Mouse (Mus musculus): ENCODE measurements around the gene Sema7a. TPM values are rescaled to one million over a fixed set of nuclear protein-coding genes. Genes with fewer than 3 reads are reported as not detected.
A peak's percentile ranks its signal among the peaks of the same experiment; 100 is the strongest.

Sema7a gene
- total RNA-seq, 2 experiments from 2014 or later, result 0.26 TPM; not detected in 1

DNA sequence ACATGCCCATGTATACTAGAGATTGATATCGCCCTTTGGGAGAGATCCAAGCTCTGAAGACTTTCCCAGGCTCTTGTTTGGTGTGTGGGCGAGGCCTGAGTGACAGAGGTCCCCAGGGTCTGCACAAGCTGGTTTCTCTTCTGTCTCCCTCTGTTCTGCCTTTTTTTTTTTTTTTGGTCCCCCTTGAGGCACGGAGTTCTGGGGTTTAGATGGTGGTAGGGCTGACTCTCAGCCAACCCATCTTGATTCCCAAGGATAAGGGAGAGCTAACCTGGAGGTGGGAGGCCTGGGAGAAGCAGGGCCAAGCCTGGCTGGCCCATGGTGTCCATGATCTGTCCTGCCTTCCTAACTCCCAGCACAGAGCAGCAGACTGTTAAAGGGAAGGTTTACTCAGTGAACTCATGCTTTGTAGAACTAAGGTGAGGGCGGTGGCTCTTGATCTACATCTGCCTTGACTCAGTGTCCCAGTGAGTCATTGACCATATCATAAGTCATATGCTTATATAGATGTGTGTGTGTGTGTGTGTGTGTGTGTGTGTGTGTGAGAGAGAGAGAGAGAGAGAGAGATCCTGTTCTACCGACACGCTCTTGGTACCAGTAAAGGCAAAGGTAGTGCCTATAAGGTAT lies 33.6 kb downstream of the Sema7a start:
- ATAC-seq (replicated peaks; ENCODE audit: poor library complexity, severe bottlenecking), result no peak

DNA sequence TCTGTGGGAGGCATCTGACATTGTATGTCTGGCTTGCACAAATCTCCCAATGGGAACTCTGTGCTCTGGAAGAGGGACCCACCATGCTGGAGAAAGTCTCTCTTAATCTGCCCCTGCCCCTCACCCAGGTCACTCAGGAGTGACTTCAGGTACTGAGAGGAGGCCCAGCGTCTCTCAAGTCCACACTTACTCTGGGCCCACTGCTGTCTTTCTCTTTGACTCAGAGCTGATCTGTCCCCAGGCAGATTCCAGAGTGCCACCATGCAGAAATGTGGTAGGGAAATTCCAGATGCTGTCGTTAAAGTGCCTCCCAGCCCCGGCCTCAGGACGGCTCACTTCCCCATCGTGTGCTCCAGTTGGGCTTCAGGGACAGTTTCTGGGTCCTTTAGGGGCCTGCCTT lies 34.3 kb downstream of the Sema7a start:
- no peak; the same call in 1 of the 2 replicates for ATAC-seq (replicated peaks; ENCODE audit: poor library complexity, severe bottlenecking)

DNA sequence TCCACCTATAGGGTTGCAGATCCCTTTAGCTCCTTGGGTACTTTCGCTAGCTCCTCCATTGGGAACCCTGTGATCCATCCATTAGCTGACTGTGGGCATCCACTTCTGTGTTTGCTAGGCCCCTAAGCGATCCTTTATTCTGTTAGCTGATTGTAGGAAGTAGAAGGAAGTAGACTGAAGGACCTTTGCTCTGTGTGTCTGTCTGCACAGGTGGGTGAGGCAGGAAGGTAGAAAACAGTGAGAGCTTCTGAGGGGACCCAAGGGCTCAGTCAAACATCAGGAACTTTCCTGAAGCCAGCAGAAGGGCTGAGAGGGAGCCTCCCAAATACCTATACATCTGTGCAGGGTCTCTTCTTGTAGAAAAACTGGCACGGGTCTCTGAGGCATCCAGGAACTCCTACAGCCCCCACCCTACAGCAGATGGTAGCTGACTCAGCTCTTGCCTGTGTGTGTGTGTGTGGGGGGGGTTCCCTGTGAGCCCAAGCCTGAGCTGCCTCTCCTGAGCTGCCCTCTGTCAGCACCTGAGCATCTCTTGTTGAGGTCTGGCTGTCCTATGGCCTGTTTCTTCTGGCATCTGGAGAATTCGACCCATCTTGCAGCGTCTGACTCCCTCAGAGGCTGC lies 35.4 kb downstream of the Sema7a start:
- no peak for ATAC-seq (replicated peaks; ENCODE audit: poor library complexity, severe bottlenecking)

DNA sequence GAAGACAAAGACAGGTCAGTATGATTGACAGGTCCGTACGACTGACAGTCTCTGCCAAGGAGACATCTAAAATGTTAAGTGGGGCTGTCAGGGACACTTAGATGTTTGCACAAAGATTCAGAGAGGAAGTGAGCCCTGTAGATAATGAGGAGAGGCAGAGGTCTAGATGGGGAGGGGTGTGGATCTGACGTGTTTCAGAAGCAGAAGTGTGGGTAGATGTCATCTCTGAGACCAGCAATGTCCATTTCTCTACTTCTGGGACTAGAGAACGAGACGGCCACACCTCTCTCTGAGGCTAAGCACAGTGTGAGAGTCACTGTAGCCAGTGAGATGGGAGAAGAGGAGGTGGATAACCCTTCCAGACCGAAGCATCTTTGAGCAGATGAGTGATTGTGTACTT lies 38.1 kb downstream of the Sema7a start:
- ATAC-seq (replicated peaks; ENCODE audit: poor library complexity, severe bottlenecking), result peak; percentile 69

DNA sequence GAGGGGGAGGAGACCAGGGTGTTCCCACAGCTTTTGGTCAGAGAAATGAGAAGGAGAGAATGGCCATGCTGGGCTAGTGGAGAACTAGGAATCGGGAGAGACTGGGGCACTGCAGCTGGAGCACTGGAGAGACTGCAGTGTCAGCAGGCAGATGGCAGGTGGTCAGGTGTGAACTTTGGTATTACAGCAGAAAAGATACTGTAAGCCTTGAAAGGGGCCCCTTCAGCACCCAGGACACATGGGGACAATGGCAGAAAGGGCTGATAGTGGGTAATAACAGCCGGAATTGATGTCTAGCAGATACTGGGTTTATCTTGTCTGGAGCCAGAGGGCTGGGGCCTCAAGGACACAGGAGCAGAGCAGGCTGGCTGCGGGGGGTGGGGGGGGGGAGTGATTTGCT lies 38.9 kb downstream of the Sema7a start:
- no peak for ATAC-seq (replicated peaks; ENCODE audit: poor library complexity, severe bottlenecking)

DNA sequence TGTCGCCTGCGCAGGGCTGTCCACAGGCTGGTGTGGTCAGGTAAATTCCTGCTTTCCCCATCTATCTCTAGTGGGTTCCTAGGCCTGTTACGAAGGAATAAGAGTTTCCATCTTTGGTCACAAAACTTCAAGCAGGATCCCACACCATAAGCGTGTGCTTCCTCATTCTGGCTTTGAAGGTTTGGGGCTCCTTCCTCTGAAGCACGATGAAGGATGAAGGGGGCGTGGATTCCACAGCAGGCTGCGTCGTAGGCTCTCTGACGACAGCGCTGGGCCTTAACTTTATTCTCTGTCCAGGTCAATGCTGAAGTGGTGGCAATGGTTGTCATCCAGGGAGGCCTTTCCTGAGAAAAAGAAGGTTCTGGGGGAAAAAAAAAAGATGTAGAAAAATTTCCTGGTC lies 40.7 kb downstream of the Sema7a start:
- ATAC-seq (replicated peaks; ENCODE audit: poor library complexity, severe bottlenecking), result peak; percentile 88

DNA sequence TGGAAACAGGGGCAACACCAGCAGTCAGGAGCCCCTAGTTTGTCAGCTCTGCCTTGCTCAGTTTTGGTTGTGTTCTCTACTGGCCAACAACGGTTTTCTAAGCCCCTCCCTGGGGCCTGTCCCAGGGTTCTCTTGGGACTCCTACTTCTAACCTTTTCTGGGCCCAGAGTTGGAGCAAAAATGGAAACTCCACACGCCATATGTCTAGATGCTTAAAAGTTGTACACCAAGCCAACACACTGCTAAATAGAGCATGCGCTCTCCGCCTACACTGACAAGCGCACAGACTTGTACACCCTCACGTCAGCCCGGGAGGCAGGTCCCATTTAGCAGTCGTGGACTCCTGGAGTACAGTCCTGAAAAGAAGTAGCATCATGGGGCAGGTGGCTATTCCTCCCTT lies 45.4 kb downstream of the Sema7a start:
- no peak for ATAC-seq (replicated peaks; ENCODE audit: poor library complexity, severe bottlenecking)

DNA sequence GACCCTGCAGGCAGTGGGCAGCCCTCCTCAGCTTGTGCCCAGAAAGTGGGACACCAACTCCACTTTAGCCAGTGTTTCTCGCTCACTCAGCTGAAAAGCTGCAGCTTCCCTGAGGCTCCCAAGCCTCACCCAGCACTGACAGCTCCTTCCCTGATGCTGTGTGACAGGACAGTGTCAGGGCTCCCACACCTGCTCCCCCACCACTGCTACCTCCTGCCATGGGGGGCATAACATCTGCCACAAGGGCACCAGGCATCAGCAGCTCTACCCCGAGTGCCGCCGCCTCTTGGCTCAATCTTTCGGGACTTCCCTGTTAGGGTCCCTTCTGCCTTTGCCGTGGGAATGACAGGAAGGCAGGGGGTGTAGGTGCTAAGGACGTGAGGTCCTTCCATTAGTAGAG lies 46.4 kb downstream of the Sema7a start:
- no peak for ATAC-seq (replicated peaks; ENCODE audit: poor library complexity, severe bottlenecking)

DNA sequence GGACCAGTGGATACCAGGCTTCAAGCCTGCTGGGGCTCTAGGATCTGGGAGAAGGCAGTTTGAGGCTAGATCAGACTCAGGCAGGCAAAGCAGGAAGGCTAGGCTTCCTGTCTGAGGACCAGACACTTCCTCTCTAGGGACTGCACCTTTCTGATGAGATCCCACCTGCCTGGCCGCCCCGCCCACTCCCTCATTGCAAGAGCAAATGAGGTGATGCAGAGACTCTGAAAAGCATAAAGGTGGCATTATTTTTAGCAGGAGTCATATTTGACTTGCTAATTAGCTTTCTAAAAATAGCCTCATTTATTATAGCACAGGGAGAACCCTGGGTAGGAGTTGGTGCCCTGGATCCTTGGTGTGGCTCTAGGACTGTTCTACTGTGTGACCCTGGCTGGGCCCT lies 48.2 kb downstream of the Sema7a start:
- ATAC-seq (replicated peaks; ENCODE audit: poor library complexity, severe bottlenecking), result no peak

DNA sequence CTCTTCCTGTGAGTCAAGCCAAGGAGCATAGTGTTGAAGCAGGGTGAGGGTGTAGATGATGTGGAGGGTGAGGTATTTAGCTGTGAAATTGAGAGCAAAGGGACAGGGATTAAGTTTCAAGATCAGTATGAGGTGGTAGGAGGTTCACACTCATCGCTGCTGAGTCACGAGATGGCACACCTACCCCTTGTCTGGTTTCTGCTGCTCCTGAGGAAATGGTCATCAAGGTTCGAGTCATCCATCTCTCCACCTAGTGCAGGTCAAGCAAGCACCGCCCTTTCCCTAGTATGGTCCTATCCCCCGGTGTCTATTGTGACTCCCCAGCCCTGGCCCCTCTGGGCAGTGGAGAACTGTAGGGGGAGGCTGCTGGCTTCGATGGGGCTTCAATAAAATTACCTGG lies 49.4 kb downstream of the Sema7a start:
- ATAC-seq (replicated peaks; ENCODE audit: poor library complexity, severe bottlenecking), result no peak

DNA sequence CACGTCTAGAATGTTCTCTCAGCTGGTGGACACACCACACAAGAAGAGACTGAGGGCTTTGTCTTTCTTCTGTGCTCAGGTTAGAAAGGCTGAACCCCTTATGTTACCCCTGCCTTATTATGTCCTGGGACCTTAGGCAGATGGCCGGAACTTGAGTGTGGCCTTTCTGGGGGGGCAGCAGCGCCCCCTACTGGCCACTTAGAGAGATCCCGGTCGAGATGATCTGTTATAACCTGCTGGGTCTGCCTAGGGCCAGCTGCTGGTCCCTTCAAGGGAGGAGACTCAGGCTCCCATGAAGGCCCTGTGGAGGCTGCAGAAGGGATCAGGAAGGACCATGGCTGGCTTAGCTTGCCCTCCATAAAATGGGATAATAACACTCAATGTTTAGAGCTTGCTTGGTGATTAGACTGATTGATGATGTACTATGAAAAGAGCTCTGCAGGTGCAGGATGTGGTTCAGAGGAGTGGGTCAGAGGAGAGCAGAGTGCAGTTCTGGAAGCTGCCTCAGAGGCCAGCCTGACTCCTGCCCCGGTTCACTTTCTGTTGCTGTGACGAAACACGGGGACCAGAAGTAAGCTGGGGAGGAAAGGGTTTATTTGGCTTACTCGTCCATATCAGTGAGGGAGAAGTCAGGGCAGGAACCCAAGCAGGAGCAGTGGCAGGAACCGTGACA lies 50.7 kb downstream of the Sema7a start:
- peak; percentile 57 for ATAC-seq (replicated peaks; ENCODE audit: poor library complexity, severe bottlenecking)

DNA sequence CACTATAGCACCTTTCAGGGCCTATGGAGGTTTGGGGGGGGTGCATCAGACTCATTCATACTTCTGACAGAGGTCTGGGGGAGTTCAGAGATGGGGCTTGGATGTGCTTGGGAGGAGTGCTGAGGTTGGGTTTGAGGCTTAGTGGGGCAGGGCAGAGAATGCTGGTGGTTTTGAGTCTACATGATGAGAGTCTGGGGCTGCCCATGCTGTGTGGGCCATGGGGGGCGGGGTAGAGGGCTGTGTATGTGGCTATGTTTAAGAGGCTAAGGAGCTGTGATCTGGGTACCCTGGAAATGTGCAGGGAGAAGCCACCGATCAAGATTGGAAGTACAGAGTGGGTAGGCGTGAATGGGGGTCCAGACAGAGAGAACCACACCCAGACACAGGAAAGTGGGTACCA lies 52.1 kb downstream of the Sema7a start:
- ATAC-seq (replicated peaks; ENCODE audit: poor library complexity, severe bottlenecking), result no peak

DNA sequence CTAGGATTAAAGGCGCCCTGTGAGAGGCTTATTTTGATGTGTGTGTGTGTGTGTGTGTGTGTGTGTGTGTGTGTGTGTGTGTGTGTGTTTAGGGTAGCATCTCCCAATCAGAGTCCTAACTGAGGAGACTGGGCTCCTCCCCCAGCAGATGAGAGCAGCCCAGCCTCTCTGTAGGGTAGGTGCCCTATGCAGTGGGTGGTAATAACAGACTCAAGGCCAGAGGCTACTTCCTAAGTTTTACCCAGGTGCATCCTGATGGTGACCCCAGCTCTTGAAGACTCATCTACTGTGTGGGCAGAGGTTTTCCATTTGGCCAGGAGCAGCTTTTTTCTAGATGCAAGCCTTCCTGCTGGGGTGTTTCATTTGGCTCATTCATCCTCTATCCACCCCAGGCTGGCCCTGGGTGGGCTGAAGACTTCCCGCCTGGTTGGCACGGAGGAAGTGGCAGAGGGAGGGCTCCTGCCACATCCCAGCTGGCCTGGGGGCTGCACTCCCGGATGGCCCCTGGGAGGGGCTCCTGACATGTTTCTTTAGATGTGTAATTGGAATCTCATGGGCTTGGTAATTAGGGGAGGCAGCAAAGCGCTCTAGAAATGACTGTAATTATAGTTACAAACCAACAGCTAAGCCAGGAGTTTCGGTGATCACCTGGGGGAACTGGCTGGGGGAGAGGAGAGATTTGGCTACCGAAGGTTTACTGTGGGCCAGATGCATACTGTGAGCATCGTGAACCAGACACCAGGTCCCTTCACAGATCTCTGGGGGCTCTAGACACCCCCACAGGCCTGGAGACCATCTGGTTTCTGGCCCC lies 53.1 kb downstream of the Sema7a start:
- ATAC-seq (replicated peaks; ENCODE audit: poor library complexity, severe bottlenecking), result no peak

DNA sequence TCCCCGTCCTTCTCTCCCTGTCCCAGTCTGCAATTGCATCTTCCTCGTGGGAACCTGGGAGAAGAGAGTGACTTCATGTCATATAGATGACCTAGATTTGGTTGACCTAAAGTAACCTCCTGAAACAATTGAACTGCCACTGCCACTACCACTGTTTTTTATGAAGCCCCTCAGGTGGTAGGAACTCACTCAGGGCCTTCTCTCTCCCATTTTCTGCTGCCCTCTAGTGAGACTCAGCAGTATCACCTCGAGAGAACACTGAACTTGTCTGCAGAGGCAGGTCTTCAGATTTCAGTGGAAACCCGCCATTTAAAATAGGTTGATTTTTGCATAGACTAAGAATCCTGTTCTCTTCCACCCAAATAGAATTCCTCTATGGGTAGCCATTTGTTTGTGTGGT lies 55.4 kb downstream of the Sema7a start:
- no peak for ATAC-seq (replicated peaks; ENCODE audit: poor library complexity, severe bottlenecking)

DNA sequence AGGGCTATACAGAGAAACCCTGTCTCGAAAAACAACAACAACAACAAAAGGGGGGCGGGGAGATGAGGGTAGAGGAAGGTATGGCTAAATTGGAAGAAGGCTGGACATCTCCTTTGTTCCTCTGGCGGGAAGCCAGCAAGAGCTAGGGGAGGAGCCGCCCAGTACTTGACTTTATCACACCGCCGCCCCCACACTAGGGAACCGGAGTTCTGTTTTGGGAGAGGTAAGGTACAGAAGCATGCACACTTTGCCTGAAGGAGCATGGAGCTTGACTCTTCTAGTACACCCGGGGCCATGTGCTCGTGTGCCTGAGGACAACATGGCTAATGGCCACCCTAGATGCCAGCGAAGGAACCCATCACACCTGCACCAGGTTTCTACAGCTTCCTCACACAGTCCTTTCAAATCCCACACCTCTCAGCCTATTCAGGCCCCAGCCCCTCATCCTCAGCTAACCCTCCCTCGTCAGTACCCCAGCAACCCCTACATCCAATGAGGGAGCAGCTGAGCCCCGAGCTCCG lies 57.7 kb downstream of the Sema7a start:
- ATAC-seq (replicated peaks; ENCODE audit: poor library complexity, severe bottlenecking), result no peak

DNA sequence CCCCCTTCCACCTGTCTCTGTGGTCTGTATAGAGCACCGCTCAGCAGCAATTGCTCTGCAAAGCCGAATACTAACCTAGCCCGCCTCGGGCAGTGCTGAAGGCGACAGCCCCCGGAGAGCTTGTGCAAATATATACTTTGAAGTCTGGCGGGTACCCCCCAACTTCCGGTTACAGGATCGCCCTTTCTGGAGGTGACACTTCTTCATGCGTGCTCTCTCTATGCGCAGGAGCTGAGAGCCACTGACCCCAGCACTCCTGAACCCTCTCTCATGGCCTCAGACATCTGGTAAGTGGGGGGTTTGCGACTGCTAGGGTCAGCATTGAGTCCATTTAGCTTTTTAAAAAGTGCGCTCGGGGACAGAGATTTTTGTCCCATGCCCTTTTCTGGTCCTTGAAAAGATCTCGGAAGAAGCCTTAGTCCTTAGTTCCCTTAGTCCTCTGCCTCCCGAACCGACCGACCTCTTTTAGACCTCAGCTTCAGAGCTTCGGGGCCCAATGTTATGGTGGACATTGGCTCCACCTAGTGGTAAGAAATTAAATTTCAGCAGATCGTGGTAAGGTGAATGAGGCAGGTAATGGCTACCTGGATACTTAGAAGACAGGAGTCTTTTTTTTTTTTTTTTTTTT lies 58.2 kb downstream of the Sema7a start:
- ATAC-seq (replicated peaks; ENCODE audit: poor library complexity, severe bottlenecking), result peak; percentile 77

DNA sequence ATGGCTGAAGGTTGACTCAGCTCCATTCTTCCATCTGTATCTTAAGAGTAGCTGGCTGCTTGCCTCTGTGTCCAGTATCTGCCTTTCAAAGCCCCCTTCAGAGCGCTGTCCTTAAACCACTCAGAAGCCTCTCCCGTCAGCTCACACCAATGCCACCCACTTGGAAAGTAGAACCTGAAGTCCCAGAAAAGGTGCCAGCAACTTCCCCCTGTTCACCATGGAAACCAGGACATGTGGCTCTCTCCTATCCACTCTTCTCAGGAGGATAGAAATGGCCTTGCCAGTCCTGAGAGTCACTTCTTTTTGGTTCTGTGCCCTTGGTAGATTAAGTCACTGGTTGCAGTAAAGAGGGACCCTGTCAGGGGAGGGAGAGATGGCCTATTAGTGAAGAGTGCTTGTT lies 58.8 kb downstream of the Sema7a start:
- ATAC-seq (replicated peaks; ENCODE audit: poor library complexity, severe bottlenecking), result no peak

DNA sequence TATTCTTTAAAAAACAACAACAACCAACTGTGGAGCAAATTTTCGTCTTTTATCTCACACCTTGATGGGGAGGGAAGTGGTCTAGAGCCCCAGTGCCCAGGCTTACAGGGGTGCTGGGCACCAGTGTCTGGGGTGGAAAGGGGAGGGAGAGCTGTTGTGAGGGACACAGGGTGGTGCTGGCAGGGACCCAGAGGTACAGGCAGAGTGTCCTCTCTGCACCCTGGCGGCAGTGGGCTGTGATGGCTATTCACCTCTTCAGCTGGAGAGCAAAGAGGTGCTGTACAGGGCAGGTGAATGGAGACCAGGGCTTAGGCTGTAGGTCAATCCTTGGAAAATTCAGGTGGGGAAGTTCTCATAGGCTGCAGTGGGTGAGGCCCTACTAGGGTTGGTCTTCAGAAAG lies 59.8 kb downstream of the Sema7a start:
- ATAC-seq (replicated peaks; ENCODE audit: poor library complexity, severe bottlenecking), result no peak

DNA sequence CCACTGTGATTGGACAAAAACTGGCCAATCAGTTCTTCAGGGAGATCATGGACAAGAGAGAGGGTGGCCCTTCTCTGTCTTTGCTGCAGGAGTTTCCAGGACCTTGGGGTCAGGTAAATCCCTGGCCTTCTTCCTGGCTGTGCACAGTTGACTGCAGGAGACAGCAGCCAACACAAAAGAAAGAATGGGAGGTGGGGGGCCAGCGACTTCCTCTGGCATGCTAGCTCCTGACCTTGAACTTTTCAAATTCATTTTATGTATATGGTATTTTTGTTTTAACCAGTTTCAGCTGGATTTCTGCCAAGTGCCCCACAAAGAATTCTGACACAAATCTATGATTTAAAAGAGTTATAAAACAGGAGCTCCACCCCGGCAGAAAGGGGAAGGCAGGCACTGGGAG lies 63.4 kb downstream of the Sema7a start:
- ATAC-seq (replicated peaks; ENCODE audit: poor library complexity, severe bottlenecking), result no peak

DNA sequence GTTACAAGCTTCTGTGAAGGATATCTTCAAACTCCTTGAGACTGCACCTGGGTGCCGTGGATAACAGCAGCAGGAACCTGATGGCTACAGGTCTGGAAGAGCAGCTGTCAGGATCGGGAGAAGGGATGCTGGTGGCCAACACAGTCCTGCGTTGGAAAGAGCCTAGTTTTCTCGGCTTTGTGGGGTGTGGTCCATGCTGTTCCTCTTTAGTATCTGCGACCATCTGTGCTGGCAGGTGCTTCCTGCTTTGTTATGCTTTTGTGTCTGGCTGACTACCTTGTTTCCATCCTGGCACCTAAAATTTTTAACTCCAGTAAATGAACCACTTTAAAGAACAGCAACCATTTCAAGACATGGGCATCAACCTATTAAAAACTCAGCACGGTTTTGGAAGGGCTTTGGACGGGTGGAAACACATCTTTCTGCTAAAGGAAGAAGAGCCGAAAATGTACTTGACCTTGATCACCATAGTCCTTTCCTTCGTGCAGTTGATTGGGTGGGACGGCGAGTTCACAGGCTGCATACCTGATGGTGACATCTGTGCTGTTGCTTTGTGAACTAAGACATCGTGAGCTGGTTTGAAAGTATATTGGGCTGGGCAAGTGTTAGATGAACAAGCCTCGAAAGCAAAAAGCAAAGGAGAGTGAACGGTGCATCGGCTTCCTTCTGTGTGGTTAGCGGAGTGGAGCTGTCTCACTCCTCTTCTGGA lies 66.0 kb downstream of the Sema7a start, which contains the start of gene Cyp11a1:
Gene Cyp11a1, plus strand, starts transcription at position 659 of the 709 bp plus-strand sequence.
- ATAC-seq (replicated peaks; ENCODE audit: poor library complexity, severe bottlenecking), result no peak

Data from granulocyte monocyte progenitor cell, adult 5-6 weeks (primary cell).